Mouse (Mus musculus): ENCODE data around the gene Psmc3ip. TPM values are rescaled to one million over a fixed set of nuclear protein-coding genes. Genes with fewer than 3 reads are reported as not detected.
"Not testable (repeated sequence)": the region's sequence is repeated elsewhere in the genome, so short reads cannot be mapped to it uniquely, and the experiment has no call there.

The Psmc3ip gene
- polyA plus RNA-seq, 1 experiment from 2014 or later: 54.3 TPM

- DNase-seq (ENCODE audit: low spot score): no peak
- H3K36me3 ChIP-seq (ENCODE audit: control insufficient read depth, insufficient read depth, low read length): no peaks in the 10 kb centered on the region
- 78% methylated on average over 13 of the region's 13 CpGs for WGBS
- no peak overlapping the region for H3K9ac ChIP-seq (ENCODE audit: low read length)
- no peak for ATAC-seq
- no peaks in the 10 kb centered on the region for H3K9me3 ChIP-seq (replicated peaks; ENCODE audit: control insufficient read depth, low read length)
- no peak overlapping the region for H3K4me3 ChIP-seq (ENCODE audit: low read depth, low read length)
- no peak overlapping the region for H3K4me2 ChIP-seq (ENCODE audit: low read length)
- no peaks in the 10 kb centered on the region for H3K27me3 ChIP-seq (replicated peaks; ENCODE audit: control insufficient read depth, insufficient read depth, low read length)
- peaks cover under 1% of the 10 kb centered on the region; the same call in 1 of the 2 replicates for H3K4me1 ChIP-seq (ENCODE audit: control insufficient read depth, insufficient read depth, low read length)
- H3K27ac ChIP-seq (ENCODE audit: low read depth, low read length): no peak overlapping the region
Measured at GRCm38 (mm10) chr11:101134217-101134865, 39.1 kb upstream of the Psmc3ip start.

- Histone ChIP-seq H3K36me3 (ENCODE audit: control insufficient read depth, insufficient read depth, low read length) (no peaks in the 10 kb centered on the region), H3K9me3 (replicated peaks; ENCODE audit: control insufficient read depth, low read length) (no peaks in the 10 kb centered on the region), H3K9ac (ENCODE audit: low read length) (no peak overlapping the region), H3K27me3 (replicated peaks; ENCODE audit: control insufficient read depth, insufficient read depth, low read length) (no peaks in the 10 kb centered on the region), H3K4me1 (ENCODE audit: control insufficient read depth, insufficient read depth, low read length) (no peaks in the 10 kb centered on the region), H3K4me2 (ENCODE audit: low read length) (no peak overlapping the region), H3K4me3 (ENCODE audit: low read depth, low read length) (no peak overlapping the region), H3K27ac (ENCODE audit: low read depth, low read length) (no peak overlapping the region)
- DNase-seq (ENCODE audit: low spot score) (no peak), ATAC-seq (no peak)
- 89% methylated on average over 12 of the region's 12 CpGs for WGBS
Measured at GRCm38 (mm10) chr11:101133037-101133436, 37.8 kb upstream of the Psmc3ip start.

GRCm38 (mm10) chr11:101131701-101132100 is 36.5 kb upstream of the Psmc3ip start:
- no peaks in the 10 kb centered on the region for H3K4me1 ChIP-seq (ENCODE audit: control insufficient read depth, insufficient read depth, low read length)
- no peak overlapping the region for H3K27ac ChIP-seq (ENCODE audit: low read depth, low read length)
- 86% methylated on average over 6 of the region's 6 CpGs for WGBS
- no peak overlapping the region for H3K4me2 ChIP-seq (ENCODE audit: low read length)
- no peak overlapping the region for H3K4me3 ChIP-seq (ENCODE audit: low read depth, low read length)
- no peak for ATAC-seq
- no peaks in the 10 kb centered on the region for H3K27me3 ChIP-seq (replicated peaks; ENCODE audit: control insufficient read depth, insufficient read depth, low read length)
- no peak overlapping the region for H3K9ac ChIP-seq (ENCODE audit: low read length)
- H3K9me3 ChIP-seq (replicated peaks; ENCODE audit: control insufficient read depth, low read length): no peaks in the 10 kb centered on the region
- no peak for DNase-seq (ENCODE audit: low spot score)
- H3K36me3 ChIP-seq (ENCODE audit: control insufficient read depth, insufficient read depth, low read length): peaks cover 2% of the 10 kb centered on the region

GRCm38 (mm10) chr11:101131187-101131586 is 36.0 kb upstream of the Psmc3ip start:
- Histone ChIP-seq H3K9ac (ENCODE audit: low read length) (no peak overlapping the region), H3K4me1 (ENCODE audit: control insufficient read depth, insufficient read depth, low read length) (no peaks in the 10 kb centered on the region), H3K27me3 (replicated peaks; ENCODE audit: control insufficient read depth, insufficient read depth, low read length) (no peaks in the 10 kb centered on the region), H3K27ac (ENCODE audit: low read depth, low read length) (no peak overlapping the region), H3K36me3 (ENCODE audit: control insufficient read depth, insufficient read depth, low read length) (peaks cover 7% of the 10 kb centered on the region), H3K4me2 (ENCODE audit: low read length) (no peak overlapping the region), H3K4me3 (ENCODE audit: low read depth, low read length) (no peak overlapping the region), H3K9me3 (replicated peaks; ENCODE audit: control insufficient read depth, low read length) (no peaks in the 10 kb centered on the region)
- 92% methylated on average over 2 of the region's 2 CpGs for WGBS
- ATAC-seq: no peak
- peak; percentile 24 for DNase-seq (ENCODE audit: low spot score)

GRCm38 (mm10) chr11:101130056-101130756 is 35.0 kb upstream of the Psmc3ip start:
- WGBS: 56% methylated on average over 18 of the region's 18 CpGs
- peaks cover 17% of the 10 kb centered on the region for H3K36me3 ChIP-seq (ENCODE audit: control insufficient read depth, insufficient read depth, low read length)
- no peak for DNase-seq (ENCODE audit: low spot score)
- H3K9ac ChIP-seq (ENCODE audit: low read length): no peak overlapping the region
- ATAC-seq: no peak
- no peak overlapping the region for H3K4me3 ChIP-seq (ENCODE audit: low read depth, low read length)
- no peak overlapping the region for H3K27ac ChIP-seq (ENCODE audit: low read depth, low read length)
- H3K4me1 ChIP-seq (ENCODE audit: control insufficient read depth, insufficient read depth, low read length): no peaks in the 10 kb centered on the region
- no peaks in the 10 kb centered on the region for H3K9me3 ChIP-seq (replicated peaks; ENCODE audit: control insufficient read depth, low read length)
- no peaks in the 10 kb centered on the region for H3K27me3 ChIP-seq (replicated peaks; ENCODE audit: control insufficient read depth, insufficient read depth, low read length)
- no peak overlapping the region for H3K4me2 ChIP-seq (ENCODE audit: low read length)

- Histone ChIP-seq H3K9me3 (replicated peaks; ENCODE audit: control insufficient read depth, low read length) (no peaks in the 10 kb centered on the region), H3K36me3 (ENCODE audit: control insufficient read depth, insufficient read depth, low read length) (peaks cover 23% of the 10 kb centered on the region), H3K9ac (ENCODE audit: low read length) (no peak overlapping the region), H3K4me2 (ENCODE audit: low read length) (no peak overlapping the region), H3K4me1 (ENCODE audit: control insufficient read depth, insufficient read depth, low read length) (no peaks in the 10 kb centered on the region), H3K4me3 (ENCODE audit: low read depth, low read length) (no peak overlapping the region), H3K27ac (ENCODE audit: low read depth, low read length) (no peak overlapping the region), H3K27me3 (replicated peaks; ENCODE audit: control insufficient read depth, insufficient read depth, low read length) (no peaks in the 10 kb centered on the region)
- DNase-seq (ENCODE audit: low spot score) (no peak), ATAC-seq (no peak)
- WGBS: 84% methylated on average over 11 of the region's 11 CpGs
Measured at GRCm38 (mm10) chr11:101128996-101129577, 33.9 kb upstream of the Psmc3ip start.

- DNase-seq (ENCODE audit: low spot score): no peak
- Histone ChIP-seq H3K9ac (ENCODE audit: low read length) (no peak overlapping the region), H3K27me3 (replicated peaks; ENCODE audit: control insufficient read depth, insufficient read depth, low read length) (no peaks in the 10 kb centered on the region), H3K27ac (ENCODE audit: low read depth, low read length) (no peak overlapping the region), H3K36me3 (ENCODE audit: control insufficient read depth, insufficient read depth, low read length) (peaks cover 40% of the 10 kb centered on the region), H3K4me3 (ENCODE audit: low read depth, low read length) (no peak overlapping the region), H3K4me1 (ENCODE audit: control insufficient read depth, insufficient read depth, low read length) (no peaks in the 10 kb centered on the region), H3K9me3 (replicated peaks; ENCODE audit: control insufficient read depth, low read length) (no peaks in the 10 kb centered on the region), H3K4me2 (ENCODE audit: low read length) (no peak overlapping the region)
- 83% methylated on average over 1 of the region's 1 CpGs for WGBS
- no peak for ATAC-seq
Measured at GRCm38 (mm10) chr11:101127075-101127474, 31.8 kb upstream of the Psmc3ip start.

- H3K36me3 ChIP-seq (ENCODE audit: control insufficient read depth, insufficient read depth, low read length): peaks cover 40% of the 10 kb centered on the region
- 95% methylated on average over 7 of the region's 9 CpGs for WGBS
- H3K9me3 ChIP-seq (replicated peaks; ENCODE audit: control insufficient read depth, low read length); H3K4me3 ChIP-seq (ENCODE audit: low read depth, low read length); H3K4me1 ChIP-seq (ENCODE audit: control insufficient read depth, insufficient read depth, low read length); ATAC-seq; H3K4me2 ChIP-seq (ENCODE audit: low read length); H3K9ac ChIP-seq (ENCODE audit: low read length); H3K27ac ChIP-seq (ENCODE audit: low read depth, low read length); H3K27me3 ChIP-seq (replicated peaks; ENCODE audit: control insufficient read depth, insufficient read depth, low read length); DNase-seq (ENCODE audit: low spot score): not testable (repeated sequence)
Measured at GRCm38 (mm10) chr11:101125008-101125407, 29.8 kb upstream of the Psmc3ip start.

GRCm38 (mm10) chr11:101124494-101124893 is 29.3 kb upstream of the Psmc3ip start:
- not testable (repeated sequence) for H3K9ac ChIP-seq (ENCODE audit: low read length); H3K4me1 ChIP-seq (ENCODE audit: control insufficient read depth, insufficient read depth, low read length); H3K27ac ChIP-seq (ENCODE audit: low read depth, low read length); DNase-seq (ENCODE audit: low spot score); ATAC-seq; H3K4me3 ChIP-seq (ENCODE audit: low read depth, low read length); H3K27me3 ChIP-seq (replicated peaks; ENCODE audit: control insufficient read depth, insufficient read depth, low read length); H3K4me2 ChIP-seq (ENCODE audit: low read length); H3K9me3 ChIP-seq (replicated peaks; ENCODE audit: control insufficient read depth, low read length)
- WGBS: 98% methylated on average over 8 of the region's 8 CpGs
- H3K36me3 ChIP-seq (ENCODE audit: control insufficient read depth, insufficient read depth, low read length): peaks cover 40% of the 10 kb centered on the region
